Mouse (Mus musculus) right cerebral cortex, postnatal 25 days (tissue): Measurements from ENCODE around the gene Syt16.

Source experiments
- DNase-seq: peaks from one replicate; pipeline ENCODE4 v3.0.0; 2022

The Syt16 gene

DNA sequence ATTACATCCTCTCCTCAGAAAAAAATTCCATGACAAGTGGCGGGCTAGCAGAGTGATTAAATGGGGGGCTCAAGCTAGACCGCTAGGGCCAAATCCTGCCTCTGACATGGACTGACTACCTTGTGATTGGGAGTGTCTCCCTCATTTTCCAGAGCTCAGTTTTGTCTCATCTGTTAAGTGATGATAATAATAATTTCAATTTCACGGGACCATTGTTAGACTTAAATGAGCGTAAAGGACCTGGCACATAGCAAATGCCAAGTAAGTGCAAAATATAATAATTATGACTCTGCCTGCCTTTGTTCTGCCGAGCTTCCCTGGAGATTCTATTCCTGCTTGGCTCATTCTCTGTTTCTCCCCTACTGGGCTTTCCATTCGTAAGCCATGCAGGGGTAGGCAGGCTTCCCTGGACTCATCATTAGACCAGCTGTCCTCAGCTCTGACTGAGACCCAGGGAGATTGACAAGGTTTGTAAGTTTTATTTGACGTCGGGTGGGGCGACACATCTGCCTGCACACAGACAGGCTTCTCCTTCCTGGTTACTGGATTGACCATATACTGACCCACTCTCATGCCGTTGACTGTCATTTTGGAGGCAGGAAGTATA, 112.1 kb downstream of the Syt16 start:
- DNase-seq = no peak

DNA sequence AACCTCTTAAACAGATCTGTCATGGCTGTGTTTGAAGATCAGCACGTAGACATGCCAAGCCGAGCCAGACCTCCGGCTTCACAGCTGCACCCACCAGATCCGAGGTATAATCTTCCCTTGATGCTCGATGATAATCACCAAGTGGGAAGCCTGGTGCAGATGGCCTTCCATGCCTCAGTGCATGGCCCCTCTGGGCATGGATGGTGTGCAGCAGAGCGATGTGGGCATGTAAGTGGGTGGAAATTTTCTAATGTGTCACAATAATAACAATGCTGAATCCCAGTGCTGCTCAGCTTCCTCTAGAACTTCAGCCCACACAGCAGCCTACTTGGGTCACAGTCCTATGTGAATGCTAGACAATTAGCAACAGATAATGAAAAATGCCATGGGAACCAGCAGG, 119.4 kb downstream of the Syt16 start:
- DNase-seq = no peak

DNA sequence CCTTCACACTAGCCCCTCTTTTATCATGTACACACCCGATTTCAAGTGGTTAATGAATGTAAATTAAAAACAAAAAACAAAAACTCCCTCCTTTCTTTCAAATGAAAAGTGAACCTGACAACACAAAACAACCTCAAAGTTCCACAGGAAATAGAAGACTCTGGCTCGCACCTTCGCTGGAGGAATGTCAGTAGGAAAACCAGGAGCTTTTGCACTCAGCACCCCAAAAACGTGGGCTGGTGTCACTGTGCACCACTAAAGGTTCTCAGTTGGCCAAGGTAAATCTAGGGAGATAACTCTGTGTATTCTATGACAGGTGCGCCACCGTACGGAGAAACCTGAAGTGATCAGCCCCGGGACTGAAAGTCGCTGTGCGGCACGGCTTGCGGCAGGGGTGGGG, 128.3 kb downstream of the Syt16 start:
- no peak for DNase-seq

DNA sequence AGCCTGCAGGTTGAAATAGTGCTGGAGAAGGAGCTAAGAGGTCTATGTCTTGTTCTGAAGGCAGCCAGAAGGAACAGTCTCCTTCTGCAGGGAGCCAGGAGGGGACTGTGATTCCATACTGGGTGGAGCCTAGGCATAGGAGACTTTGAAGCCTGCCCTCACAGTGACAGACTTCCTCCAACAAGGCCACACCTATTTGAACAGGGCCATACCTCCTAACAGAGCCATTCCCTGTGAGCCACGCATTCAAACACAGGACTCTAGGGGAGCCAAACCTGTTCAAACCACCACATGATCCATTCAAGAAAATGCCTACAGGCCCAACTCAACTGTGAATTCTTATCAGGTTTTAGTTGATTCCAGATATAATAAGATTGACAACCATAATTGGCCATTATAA, 130.8 kb downstream of the Syt16 start:
- no peak for DNase-seq

DNA sequence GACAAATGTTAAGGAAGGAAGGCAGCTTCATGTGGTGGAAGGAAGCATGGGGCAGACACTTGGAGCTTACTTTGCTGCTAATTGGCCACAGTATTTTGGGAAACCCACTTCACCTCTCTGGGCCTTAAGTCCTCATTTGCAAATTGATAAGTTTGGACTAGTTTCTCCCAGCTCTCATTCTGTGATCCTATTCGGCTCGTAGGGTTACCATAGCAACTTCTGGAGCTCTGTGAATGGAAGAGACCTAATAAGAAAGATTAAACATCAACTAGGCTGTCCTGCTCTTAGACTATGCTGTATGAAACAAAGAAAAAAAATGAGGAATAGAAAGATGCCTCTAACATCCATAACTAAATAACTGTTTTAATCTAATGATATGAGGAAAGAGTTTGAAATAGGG, 134.3 kb downstream of the Syt16 start:
- no peak for DNase-seq

DNA sequence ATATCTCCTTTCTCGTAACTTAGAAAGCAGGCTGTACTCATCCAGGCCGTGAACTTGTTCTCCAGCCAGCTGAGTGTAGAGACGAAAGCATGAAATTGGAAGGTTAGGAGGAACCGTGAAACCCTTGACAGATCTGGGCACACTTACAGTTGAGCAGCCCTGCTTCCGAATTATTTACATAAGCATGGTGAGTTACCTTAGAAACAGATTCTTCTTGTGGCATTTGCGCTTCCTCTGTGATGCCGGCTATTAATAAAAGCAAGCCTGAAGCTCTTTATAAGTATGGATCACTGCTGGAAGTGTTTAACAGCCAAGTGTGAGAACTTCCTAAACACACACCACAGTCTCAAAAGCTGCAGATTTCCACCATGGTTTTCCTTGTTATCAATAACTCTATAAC, 144.7 kb downstream of the Syt16 start:
- DNase-seq = peak; percentile 25

DNA sequence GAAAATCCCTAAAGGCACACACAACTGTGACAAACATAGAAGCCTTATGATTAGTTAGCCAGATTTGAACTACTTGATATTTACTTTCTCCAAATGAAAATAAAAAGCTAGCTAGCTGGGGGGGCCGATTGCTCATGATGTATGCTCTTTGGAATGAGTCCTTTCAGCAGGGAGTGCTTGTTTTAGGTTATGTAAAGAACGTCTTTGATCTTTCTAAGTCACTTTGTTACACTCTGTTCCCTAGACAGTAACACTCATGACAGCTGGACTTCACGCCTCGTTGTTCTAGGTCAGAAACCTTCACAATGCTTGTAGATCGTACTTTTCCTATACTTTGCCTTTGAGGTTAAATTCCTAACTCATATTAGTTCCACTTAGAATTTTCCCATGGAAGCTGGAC, 146.9 kb downstream of the Syt16 start:
- DNase-seq = no peak

DNA sequence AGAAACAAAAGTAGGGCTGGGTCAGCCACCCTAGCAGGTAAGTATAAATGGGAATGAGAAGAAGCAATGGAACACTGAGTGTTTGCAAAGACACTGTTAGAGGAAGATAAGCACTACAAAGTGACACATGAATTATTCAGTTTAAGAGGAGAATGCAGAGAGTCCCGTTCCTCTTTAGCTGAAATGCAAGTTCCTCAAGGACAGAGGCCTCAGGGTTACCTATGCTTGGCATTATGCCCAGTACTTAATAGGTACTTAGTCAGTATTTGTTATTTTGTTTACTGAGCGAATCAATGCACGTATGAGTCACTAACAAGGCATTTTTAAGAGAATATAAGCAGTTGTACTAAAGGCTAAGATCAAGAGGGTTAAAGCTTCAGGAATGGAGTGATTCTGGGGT, 163.3 kb downstream of the Syt16 start:
- no peak for DNase-seq

DNA sequence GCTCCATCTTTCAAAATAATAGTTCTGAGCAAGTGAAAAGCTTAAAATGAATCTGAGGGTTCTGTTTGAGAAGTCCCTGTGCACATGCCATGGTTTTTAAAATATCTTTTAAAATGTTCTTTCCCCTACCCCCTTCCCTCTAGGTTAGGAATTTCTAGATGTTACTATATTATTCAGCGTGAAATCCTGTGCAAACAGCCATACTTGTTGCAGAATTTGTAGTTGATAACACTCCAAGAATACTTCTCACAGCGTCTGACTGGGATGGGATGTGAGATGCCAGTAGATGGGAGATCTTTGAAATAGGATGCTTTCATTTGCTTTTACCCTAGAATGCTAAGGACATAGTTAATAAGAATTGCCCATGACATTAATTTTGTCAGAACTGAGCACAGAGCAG, 165.6 kb downstream of the Syt16 start:
- DNase-seq = no peak

DNA sequence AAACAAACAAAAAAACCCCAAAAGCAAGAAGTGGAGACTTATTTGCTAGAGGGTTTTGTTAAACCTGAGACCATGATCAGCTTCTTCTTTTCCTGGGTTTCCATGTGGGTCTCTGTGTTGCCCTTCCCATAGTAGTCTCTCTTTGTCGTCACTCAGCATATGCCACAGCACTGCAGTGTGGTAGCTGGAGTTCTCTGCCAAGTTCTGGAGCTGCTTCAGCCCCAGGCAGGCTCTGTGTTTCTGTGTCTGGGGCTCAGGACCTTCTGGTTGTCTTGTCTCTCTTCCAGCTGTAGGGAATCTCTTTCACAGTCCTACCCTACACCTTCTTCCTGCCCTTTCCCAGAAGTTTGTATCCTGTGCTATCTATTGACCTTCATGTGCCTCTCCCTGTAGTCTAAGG, 173.8 kb downstream of the Syt16 start:
- DNase-seq = no peak

DNA sequence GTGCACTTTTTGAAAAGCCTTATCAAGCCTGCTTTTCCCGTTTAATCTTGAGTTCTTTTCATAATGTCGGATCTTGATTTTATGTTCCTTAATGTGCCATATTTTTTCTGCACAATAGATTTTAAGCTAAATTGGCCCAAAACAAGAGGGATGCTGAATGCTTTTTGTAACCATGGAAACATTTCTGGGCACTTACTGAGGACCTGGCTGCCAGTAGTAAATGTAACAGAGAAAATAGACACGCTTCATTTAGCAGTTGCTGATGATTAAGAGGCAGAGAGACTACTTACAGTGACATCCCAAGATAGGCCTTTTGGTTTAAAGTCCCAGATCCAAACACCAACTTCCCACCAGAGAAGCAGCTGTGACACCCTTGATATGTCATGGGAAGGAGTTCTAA, 176.4 kb downstream of the Syt16 start:
- DNase-seq = no peak

DNA sequence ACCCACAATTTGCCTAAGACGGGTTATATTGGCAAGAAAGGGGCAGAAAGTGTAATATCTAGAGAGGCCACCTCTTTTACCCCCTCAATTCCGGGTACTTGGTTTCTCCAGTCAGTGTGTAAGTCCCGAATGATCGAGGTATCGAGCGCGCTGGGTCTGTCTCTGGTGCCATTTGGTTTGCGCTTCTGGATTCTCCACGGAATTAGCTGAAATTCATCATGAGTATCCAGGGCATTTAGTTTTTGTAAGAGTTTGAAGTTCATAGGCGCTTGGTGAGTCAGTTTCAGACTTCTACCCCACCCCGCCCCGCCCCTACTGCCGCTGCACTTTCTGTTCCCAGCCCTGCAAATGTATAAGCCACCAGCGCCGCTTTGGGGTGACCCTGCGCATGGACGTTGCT, 187.1 kb downstream of the Syt16 start:
- DNase-seq = no peak

DNA sequence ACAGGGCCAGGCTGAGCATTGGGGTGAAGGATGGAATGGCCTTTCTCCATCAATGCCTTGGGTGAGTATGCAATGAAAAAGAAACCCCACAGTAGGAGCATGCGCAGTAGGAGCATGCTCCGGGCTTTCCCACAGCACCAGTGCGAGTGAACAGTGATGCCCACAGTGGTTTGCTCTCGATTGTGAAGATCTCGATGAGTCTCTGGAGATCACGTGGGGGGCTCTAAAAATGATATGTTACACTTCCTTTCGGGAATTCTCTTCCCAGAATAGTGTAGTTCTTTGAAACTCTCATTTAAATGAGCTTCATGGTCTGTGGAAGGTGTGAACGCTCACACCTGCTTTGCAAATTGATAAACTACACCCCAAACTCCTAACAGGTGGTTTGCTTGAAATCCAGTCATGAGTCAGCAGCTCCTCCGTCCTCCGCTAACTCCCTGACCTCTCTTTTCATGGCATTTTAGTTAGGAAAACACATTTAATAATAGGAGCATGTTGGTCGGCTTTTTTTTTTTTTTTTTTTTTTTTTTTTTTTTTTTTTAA, 190.9 kb downstream of the Syt16 start:
- DNase-seq = no peak

DNA sequence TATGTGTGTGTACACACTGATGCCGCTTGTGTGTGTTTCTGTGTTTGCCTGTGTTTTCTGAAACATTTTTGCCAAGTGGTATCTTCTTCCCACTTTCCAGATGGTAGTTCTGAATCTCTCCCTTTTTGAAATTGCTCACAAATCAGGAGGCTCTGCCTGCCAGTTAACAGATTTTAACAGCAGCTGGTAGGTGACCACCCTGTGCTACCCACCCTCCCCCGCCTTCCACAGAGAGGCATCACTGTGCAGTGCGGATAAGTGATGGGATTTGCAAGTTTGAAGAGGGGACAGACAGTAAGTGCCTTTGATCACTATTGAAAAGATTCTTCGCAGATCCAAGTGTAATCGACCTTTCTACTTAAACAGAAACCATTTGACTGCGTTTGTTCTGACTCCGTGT, 191.4 kb downstream of the Syt16 start:
- peak; percentile 41 for DNase-seq

DNA sequence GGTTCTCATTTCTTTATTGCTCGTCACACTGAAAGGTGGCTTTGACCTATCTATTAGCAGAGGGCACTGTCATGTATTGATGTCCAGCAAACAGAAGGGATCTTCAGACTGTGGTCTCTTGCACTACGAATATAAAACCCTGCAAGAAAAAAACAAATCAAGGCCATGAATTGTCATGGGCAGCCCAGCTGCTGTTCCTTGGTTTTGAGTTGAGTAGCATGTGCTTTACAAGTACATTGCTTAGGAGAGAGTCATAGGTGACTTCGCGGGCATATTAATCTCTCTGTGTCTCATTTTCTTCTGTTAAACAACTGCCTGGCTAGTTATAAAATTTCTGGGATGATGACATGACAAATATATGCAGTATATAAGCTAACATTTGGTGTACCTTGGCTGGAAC, 192.4 kb downstream of the Syt16 start:
- no peak for DNase-seq

DNA sequence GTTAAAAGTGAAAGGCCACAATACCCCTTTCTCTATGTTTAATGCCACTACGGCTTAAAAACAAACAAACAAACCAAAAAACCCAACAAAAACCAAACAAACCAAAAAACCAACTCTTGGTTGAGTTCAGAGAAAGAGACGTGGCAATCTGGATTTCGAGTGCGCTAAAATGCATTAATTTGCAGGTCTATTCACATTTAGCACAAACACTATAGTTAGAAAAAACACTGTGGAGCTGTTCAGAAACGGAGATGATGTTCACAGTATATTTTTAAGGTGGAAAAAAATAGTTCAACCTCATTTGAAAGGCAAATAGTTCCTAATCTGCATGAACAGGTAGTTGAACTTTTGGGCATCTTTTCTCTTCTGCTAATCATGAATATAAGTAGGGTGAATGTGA, 192.8 kb downstream of the Syt16 start:
- DNase-seq = no peak

DNA sequence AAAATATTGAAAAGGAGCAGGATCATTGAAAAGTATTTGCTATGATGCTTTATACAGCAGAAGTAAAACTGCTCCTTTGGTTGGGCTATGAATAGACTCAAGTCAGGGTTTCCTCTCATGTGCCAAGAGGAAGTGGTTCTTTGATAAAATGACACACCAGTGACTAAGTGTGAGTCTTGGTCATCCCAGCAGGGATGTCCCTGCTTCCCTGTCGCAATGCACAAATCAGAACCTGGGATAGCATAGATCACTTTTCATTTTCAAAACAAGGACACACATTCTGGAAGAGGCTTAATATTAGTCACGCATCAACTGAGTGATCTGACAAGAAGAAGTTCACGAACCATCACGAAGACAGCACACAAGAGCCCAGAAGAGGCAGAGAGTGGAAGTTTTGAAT, 195.1 kb downstream of the Syt16 start:
- no peak for DNase-seq

DNA sequence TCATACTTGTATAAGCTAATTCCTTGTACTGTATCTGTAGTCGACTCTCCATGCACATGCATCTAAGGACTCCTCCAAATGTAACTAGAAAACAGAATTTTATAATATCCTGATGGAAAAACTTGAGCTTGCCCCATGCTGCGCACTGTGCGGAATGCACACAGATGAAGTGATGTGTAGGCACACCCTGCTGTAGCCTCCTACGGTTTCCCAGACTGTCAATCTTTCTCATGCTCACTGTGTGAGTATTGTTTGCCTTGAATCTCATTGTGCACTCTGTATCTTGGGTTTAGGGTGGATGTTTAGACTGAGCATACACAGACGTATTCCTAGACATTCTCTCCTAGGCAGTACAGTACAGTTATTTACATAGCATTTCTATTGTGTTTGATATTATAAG, 203.9 kb downstream of the Syt16 start:
- DNase-seq = no peak

DNA sequence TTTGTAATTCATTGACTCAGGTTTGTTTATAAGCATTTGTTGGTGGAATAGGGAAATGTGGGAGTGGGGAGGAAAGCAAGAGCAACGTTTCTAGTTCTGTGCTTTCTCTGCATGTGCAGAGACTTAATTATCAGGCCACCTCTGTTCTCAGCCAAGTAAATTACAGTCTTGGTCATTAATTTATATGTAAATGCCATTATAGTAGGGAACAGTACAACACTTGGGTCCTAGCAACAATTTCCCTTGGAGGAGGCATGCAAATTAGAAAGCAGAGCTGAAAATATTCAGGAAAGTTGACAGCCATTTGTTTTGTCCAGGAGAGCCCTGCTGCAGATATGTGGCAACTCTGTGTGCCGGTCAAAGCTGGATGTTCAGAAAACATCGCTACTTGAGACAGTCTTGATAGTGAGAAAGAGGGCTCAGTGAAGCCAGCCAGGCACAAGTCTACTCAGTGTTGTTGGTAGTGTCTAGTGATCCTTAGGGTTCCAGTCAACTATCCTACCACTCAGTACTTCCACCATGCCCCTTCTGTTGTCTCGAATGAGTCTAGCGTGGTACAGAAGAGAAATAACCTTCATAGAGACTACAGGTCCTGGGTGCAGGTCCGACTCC, 205.1 kb downstream of the Syt16 start:
- DNase-seq = no peak

DNA sequence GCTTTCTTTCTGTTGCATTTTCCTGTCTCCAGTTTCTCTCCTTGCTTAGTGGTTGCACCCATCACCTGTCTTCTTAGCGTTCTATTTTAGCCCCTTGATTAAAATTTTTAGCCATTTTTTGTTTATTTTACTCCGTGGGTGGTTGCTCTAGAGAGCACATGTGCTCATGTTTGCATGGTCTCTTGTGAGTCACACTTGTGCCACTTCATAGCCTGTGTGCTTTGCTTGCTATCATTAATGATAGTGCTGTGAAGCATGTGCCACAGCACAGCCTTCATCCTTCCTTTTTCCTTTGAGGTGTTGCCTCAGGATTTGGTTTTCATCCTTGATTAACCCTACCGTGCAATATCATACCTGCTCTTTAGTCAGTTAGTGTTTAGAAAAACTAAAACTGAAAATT, 214.7 kb downstream of the Syt16 start:
- DNase-seq = no peak

DNA sequence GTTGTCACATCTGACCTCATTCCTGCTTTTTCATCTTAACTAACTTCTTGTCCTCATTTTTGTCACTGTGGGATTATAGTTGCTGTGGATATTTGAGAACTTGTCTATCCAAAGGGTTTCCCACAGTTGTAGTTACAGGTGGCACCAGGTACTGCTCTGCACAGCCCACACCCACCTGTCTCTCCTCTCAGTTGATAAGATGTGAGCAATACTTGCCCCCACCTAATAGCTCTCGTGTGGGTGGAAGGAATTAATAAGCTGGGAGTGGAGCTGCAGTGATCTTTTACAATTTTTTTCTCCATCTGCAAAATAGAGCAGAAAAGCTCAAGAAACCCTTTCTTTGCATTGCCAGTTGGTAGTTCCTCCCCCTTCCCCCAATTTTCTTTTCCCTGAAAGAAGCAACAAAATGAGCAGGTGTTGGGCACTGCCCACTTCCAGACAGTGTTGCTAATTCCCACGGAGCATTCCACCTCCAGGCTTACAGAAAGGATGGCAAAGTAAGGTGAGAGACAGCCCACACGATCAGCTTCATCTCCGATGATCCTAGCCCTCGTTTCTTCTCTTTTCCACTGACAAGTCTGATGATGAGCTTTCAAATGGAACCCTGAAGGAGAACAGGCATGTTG, 218.8 kb downstream of the Syt16 start:
- DNase-seq = peak; percentile 47

DNA sequence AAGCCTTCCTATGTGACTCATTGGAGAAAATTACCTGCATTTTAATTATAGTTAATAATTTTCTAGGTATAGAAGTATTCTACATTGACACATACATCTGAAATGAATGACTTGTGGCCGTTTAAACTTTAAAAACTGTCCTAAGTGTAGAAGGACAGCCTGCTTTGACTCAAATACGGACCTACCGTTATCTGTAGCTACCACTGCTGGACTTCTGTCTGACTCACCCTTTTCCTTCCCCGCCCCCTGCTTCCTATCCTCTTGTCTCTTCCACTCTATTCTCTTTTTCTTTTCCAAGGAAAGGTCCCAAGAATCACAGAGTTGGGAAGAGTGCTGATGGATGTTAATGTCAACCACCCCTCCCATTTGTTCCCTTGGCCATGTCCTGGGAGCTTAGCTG, 222.4 kb downstream of the Syt16 start:
- DNase-seq = no peak

DNA sequence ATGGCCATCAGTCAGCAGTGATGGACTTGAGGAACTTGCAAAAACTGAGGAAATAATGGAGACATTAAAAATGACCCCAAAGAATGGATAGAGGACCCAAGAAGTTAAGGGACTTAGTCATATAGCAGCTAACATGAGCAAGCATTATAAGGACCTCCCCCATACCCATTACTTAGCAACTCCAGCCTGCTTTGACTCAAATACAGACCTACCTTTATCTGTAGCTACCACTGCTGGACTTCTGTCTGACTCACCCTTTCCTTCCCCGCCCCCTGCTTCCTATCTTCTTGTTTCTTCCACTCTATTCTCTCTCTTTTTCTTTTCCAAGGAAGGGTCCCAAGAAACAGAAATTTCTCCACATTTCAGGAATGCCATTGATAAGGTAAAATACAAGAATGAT, 223.2 kb downstream of the Syt16 start:
- DNase-seq = no peak

DNA sequence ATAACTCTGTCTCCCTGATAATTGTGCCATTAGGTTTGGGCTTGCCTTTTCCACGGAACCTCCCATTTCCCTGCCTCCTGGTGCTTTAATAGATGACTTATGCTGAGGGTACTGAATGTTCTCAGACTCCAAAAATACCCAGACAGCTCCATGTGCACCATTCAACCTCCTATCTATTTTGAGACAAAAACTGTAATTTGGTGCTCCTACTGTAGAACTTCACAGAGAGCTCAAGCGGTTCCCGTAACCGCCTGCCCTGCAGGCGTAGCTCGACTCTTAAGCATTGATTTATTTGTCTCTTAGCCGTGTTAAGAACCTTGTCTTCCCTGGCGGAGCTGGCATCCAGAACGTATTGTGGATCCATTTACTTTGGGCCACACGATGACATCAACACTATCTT, 233.3 kb downstream of the Syt16 start:
- peak; percentile 41 for DNase-seq

DNA sequence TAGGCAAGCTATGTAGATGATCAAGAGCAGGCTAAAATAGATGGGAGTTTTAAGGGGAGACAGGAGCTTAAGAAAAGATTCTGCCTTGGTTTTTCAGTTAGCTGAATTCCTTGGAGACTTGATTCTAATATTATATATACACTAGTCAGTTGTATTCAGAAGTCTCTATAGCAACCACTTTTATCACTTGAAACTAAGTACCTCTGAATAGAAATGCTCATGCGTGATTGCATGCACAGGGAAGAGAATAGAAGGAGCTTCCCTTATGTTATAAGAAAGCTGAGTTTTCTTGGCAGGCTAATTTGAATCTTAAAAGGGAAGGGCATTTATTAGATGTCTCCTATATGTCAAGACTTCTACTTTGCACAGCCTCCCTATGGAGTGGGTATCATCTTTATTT, 235.4 kb downstream of the Syt16 start:
- DNase-seq = no peak
